Mouse (Mus musculus): ENCODE data around the gene Fam107b.

DNA sequence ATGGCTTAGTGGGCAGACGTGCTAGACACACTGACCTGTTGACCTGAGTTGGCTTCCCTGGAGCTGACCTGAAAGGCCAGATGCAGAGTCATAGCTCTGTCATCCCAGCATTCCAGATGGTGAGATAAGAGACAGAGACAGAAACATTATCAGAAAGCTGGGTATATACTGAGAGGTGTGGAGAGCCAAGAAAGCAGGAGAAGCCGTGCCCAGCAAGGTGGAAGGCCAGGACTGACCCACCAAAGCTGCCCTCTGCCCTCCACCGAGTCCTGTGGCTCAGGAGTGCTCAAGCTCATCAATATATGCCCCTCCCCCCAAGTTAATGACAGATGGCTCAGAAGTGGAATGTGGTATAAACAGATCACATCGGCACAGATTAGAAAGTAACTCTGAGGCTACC lies 112.4 kb downstream of the Fam107b start:
- TF ChIP-seq EP300 (IDR thresholded peaks at IDR 0.05; ENCODE audit: low read depth), result no peak
- TF ChIP-seq CTCF (IDR thresholded peaks at IDR 0.05; ENCODE audit: low read depth), result no peak

All from liver, embryonic 14.5 days (tissue).